Mouse (Mus musculus) small intestine, adult 2 months (tissue): ENCODE measurements around the gene Agpat4.

Experiments
- CTCF ChIP-seq: fragments of 200-500 bp; IDR thresholded peaks from 2 replicates; pipeline ENCODE4 v1.5.1; 2012; ENCODE audit warnings: low read depth, mild to moderate bottlenecking, control low read depth, inconsistent platforms, low read length, moderate library complexity, mixed read lengths; ENCODE audit not compliant: insufficient replicate concordance, insufficient read length; ENCODE audit errors: extremely low read depth
- POLR2A ChIP-seq: fragments of 200-500 bp; IDR thresholded peaks from 2 replicates; pipeline ENCODE4 v1.6.1; 2012; ENCODE audit warnings: low read depth, mild to moderate bottlenecking, control low read depth, inconsistent platforms, low read length, moderate library complexity

GRCm38 (mm10) chr17:12213430-12213829, 94.9 kb downstream of the Agpat4 start:
- TF ChIP-seq POLR2A (no peak), CTCF (no peak)
